Mouse (Mus musculus) 3T3-L1 (cell line): ENCODE data around the gene Aimp1.

Experiments used
- DNase-seq: peaks from one replicate; pipeline ENCODE4 v3.0.0-alpha.2; 2015; ENCODE audit warnings: low read depth, low spot score

Aimp1 gene

GRCm38 (mm10) chr3:132684231-132684928 lies at the start of gene Aimp1:
Gene Aimp1, minus strand, starts transcription at chr3:132684370.
- no peak for DNase-seq

- DNase-seq, result no peak
Observed at GRCm38 (mm10) chr3:132724326-132724725, 40.2 kb upstream of the Aimp1 start.

GRCm38 (mm10) chr3:132717316-132717715 lies 33.1 kb upstream of the Aimp1 start:
- DNase-seq, result no peak

GRCm38 (mm10) chr3:132713913-132714312 lies 29.7 kb upstream of the Aimp1 start:
- no peak for DNase-seq

DNA sequence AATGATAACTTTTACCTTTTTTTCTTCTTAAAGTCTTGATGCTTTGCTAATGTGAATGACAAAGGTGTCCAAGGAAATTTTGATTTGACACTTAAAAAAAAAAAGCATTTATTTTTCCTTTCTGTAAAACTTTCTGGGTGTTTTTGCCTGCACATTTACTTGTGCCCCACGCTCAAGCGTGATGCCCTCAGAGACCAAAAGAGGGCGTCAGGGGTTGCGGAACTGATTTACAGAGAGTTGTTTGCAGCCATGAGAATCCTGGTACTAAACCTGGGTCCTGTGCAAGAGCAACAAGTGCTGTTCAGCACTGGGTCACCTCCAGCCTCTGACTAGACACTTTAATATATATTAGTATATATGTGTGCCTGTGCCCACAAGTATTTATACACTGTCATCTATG lies 22.8 kb upstream of the Aimp1 start:
- DNase-seq, result no peak

GRCm38 (mm10) chr3:132704216-132704615 lies 20.0 kb upstream of the Aimp1 start:
- no peak for DNase-seq

GRCm38 (mm10) chr3:132701368-132701767 lies 17.2 kb upstream of the Aimp1 start:
- peak; percentile 70 for DNase-seq

DNA sequence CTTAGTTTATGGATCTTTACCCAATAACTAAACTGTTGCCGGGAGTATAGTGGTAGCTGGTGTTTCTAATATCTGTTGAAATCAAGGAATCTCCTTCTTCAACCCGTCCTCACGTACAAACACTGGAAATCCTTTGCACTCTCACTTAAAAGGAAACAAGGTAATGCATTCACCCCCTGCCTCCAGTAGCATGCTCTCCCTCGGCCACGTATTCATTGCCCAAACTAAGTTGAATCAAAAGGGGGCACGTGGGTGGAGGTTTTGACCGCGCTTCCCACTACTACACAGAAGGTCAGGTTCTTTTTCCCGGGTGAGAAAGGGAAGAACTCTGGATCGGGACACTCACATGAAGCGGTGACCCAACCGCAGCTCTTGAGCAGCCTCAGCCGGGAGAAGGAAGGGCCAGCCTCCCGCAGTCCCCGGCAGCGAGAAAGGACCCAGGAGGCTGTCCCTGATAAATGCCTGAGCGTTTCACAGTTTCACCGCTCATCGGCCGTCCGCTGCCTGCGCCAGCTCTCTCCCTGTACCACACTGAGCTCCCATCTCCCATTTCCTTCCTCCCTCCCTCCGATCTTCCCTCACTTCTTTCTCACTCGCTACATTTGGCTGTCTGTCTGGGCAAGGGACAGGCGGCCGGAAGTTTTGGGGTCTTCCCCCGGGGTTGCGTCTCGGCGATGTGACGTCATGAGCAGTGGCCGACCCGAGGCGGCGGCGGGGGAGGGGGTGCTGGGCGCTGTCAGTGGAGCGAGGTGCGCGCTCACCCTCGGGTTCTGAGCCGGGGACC lies 531 bp downstream of the Aimp1 start, which contains the start of gene Tbck:
Gene Tbck (plus strand): TSS at position 698 of the 784 bp plus-strand sequence.
- DNase-seq, result peak; percentile 90

- no peak for DNase-seq
Observed at GRCm38 (mm10) chr3:132677494-132677893, 6.7 kb downstream of the Aimp1 start.

GRCm38 (mm10) chr3:132655955-132656354 lies 28.2 kb downstream of the Aimp1 start:
- no peak for DNase-seq

- DNase-seq, result no peak
Observed at GRCm38 (mm10) chr3:132653959-132654358, 30.2 kb downstream of the Aimp1 start.

- DNase-seq, result peak; percentile 47
Observed at GRCm38 (mm10) chr3:132651776-132652175, 32.4 kb downstream of the Aimp1 start.

DNA sequence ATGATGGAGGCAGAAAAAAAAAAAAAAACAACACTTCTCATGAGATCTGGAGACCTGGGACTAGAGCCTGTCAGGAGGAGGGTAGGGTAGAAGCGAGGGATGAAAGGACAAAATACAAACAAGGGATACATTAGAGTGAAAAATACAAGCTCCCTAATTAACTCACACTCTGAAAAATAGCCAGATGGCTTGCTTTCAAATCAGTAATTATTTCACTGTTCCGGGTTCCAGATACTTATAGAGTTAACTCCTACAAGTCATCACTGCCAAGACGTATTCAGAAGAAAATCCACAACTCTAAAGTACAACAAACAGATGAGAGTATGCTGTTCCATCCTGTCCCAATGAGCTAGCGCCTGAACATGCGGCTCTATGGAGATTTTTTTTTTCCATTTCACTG lies 34.0 kb downstream of the Aimp1 start:
- DNase-seq, result no peak

GRCm38 (mm10) chr3:132649368-132649767 lies 34.8 kb downstream of the Aimp1 start:
- DNase-seq, result no peak

GRCm38 (mm10) chr3:132646814-132647213 lies 37.4 kb downstream of the Aimp1 start:
- no peak for DNase-seq

DNA sequence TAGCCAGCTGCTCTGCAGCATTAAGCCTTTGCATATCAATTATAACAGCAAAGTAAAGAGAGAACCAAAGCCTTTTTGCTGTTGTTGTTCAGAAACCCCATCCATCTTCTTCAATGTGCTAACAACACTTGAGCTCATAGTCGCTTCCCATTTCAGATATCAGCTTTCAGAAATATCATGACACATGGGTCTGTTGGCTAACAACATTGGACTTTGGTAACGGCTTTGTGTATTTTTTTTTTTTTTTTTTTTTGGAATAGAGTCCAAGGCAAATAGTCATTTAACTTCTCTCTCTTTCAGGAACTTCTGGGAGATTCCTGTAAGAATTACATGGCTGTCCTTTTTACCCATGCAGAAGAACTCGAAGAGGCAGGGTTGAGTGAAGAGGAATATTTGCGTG lies 40.1 kb downstream of the Aimp1 start:
- no peak for DNase-seq

- DNase-seq, result no peak
Observed at GRCm38 (mm10) chr3:132637080-132637479, 47.1 kb downstream of the Aimp1 start.

- DNase-seq, result no peak
Observed at GRCm38 (mm10) chr3:132633261-132633660, 50.9 kb downstream of the Aimp1 start.

DNA sequence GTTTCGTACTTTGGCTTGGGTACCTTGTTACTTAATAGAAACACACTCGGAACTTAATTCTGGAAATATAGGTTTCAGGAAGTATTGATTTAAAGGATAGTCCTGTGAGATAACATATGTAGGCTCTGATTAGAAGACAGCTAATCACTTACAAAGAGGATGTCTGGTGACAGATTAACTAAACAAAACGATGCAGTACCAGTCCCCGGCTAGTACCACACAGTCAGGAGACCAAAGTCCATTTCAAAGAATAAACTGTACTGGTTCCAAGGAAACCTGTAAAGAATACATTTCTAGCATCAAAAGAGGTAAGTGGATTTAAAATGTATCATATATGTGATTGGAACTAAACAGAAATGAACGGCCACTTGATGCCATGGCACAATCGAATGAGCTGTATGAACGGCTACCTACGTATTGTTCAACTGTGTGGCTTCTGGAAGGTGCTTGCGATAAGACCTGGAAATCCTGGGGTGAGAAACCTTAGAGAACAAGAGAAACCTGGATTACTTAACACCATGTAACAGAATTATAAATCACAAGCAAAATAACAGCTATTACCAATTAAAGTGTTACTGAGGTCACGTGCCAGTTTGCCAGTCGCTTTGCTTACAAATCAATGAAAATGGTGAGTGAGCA lies 54.5 kb downstream of the Aimp1 start, which contains the start of gene Gimd1:
Gene Gimd1 (plus strand): TSS at position 220 of the 639 bp plus-strand sequence.
- DNase-seq, result no peak

DNA sequence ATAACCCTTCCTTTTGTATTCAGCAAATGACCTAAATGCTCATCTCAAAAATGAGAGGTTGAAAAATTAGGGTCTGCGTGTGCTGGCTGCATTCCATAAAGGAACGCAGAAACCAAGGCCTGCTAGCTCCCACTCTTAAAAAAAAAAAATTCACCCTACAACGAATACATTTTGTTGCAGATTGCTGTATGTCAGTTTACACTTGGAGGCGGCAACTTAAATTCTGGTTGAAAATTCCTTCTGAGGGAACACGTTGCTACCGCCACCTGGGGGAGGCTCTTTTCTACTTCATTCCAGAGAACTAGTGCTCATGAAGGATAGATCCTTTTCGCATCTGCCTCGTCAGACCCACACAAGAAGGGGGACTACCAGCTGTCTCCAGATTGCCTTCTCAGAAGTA lies 55.4 kb downstream of the Aimp1 start:
- peak; percentile 18 for DNase-seq
